ENCODE assay signal across 9 mouse cellular contexts in the genomic region with DNA sequence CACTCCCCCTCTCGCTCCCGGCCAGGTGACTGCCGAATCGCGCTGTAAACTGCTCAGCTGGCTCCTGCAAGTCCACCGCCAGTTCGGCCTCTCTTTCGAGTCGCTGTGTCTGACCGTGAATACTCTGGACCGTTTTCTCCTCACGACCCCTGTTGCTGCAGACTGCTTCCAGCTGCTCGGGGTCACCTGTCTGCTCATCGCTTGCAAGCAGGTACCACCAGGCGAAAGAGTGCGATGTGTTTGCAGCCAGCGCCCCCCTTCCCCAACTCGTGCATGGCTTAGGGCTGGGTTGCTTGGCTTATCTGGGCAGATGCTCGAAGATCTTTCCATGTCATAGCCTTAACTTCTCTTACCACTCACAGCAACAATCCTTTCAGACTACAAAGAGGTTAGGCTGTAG. TPM values are rescaled to one million over a fixed set of nuclear protein-coding genes. Genes with fewer than 3 reads are reported as not detected.
DNase-seq lines count a peak whose midpoint lies in the region; ATAC-seq lines count a peak whose summit lies in the region.
"Had no signal": no experiment of that assay in that cellular context is flagged by ENCODE, and none has a peak within 500 bp of the region (broad histone marks: within the 10 kb centered on the region; RNA-seq: fewer than 3 reads in every experiment).

No protein-coding gene starts in this region.

- no peaks in the 10 kb centered on the region for H3K9me3 ChIP-seq in liver, embryonic 12.5 days (replicated peaks)
- no peaks in the 10 kb centered on the region for H3K9me3 ChIP-seq in stomach, embryonic 15.5 days

- no peaks in the 10 kb centered on the region for H3K36me3 ChIP-seq in liver, embryonic 12.5 days
- H3K36me3 ChIP-seq in stomach, embryonic 15.5 days: no peaks in the 10 kb centered on the region

- H3K27ac ChIP-seq in liver, embryonic 12.5 days: no peak overlapping the region
- H3K27ac ChIP-seq in stomach, embryonic 15.5 days: no peak overlapping the region

- 4% methylated on average over 19 of the region's 19 CpGs for WGBS in liver, embryonic 12.5 days (ENCODE audit: insufficient replicate concordance)
- under 1% methylated on average over 19 of the region's 19 CpGs for WGBS in stomach, embryonic 15.5 days

- peak overlapping the region; percentile 82 for H3K4me2 ChIP-seq in liver, embryonic 12.5 days
- H3K4me2 ChIP-seq in stomach, embryonic 15.5 days: peak overlapping the region; percentile 99

- DNase-seq in cerebellum, postnatal 10 days: peak; percentile 22 to 35
- DNase-seq in cerebellum, adult 18-20 months: no peak
- DNase-seq in thymus, postnatal 14 days: peak; percentile 15
- DNase-seq in thymus, postnatal 0 days (ENCODE audit: low spot score): no peak
- DNase-seq in urinary bladder, postnatal 14 days (ENCODE audit: low spot score): no peak
- DNase-seq in adrenal gland, postnatal 10 days: no peak

- H3K27me3 ChIP-seq in liver, embryonic 12.5 days (replicated peaks): peaks cover 94% of the 10 kb centered on the region
- peaks cover 80% of the 10 kb centered on the region for H3K27me3 ChIP-seq in stomach, embryonic 15.5 days (replicated peaks)

- H3K4me3 ChIP-seq in liver, embryonic 12.5 days: peak overlapping the region; percentile 0; the same call in 1 of the 2 replicates
- peak overlapping the region; percentile 51 for H3K4me3 ChIP-seq in stomach, embryonic 15.5 days (replicated peaks)
- H3K4me3 ChIP-seq: erythroblast, embryonic 14.5 days had no signal

- H3K9ac ChIP-seq in liver, embryonic 12.5 days: no peak overlapping the region
- no peak overlapping the region for H3K9ac ChIP-seq in stomach, embryonic 15.5 days

- H3K4me1 ChIP-seq in liver, embryonic 12.5 days: peaks cover 23% of the 10 kb centered on the region
- H3K4me1 ChIP-seq in stomach, embryonic 15.5 days: peaks cover 36% of the 10 kb centered on the region

- ATAC-seq in liver, embryonic 12.5 days: no peak
- ATAC-seq in stomach, embryonic 15.5 days (ENCODE audit: insufficient read depth, low FRiP score, low read depth): no peak

RNA-seq across cellular contexts. Expression of a gene that starts 1.3 kb away (rescaled TPM):
- polyA plus RNA-seq in thymus, postnatal 0 days (2015; fragmentation: Nextera tagmentation; extraction: Ambion mirVana): 1.2 TPM in 2 replicates
- polyA plus RNA-seq in liver, embryonic 12.5 days (2016; fragmentation: Nextera tagmentation; extraction: Ambion mirVana): 0.11 and 0.22 TPM in 2 replicates
- 0.50 and 0.67 TPM in 2 replicates for polyA plus RNA-seq in stomach, embryonic 15.5 days (2015; fragmentation: Nextera tagmentation; extraction: Ambion mirVana)
- total RNA-seq in adrenal gland, postnatal 10 days (2021): 1 to 10 TPM in 1 of 2 experiments, under 1 TPM in 1; 0.30 to 1.2 TPM
- polyA plus RNA-seq: erythroblast, embryonic 14.5 days had no signal

RNA-seq across cellular contexts. Expression of a gene that starts 4.8 kb away (rescaled TPM):
- 0.20 and 0.28 TPM in 2 replicates for polyA plus RNA-seq in thymus, postnatal 0 days (2015; fragmentation: Nextera tagmentation; extraction: Ambion mirVana)
- polyA plus RNA-seq in liver, embryonic 12.5 days (2016; fragmentation: Nextera tagmentation; extraction: Ambion mirVana): not detected in 2 replicates
- polyA plus RNA-seq in stomach, embryonic 15.5 days (2015; fragmentation: Nextera tagmentation; extraction: Ambion mirVana): 0.21 and 0.35 TPM in 2 replicates
- total RNA-seq in adrenal gland, postnatal 10 days (2021): not detected
- polyA plus RNA-seq: erythroblast, embryonic 14.5 days had no signal

RNA-seq across cellular contexts. Expression of a gene that starts 46.0 kb away (rescaled TPM):
- 0.21 and 0.22 TPM in 2 replicates for polyA plus RNA-seq in thymus, postnatal 0 days (2015; fragmentation: Nextera tagmentation; extraction: Ambion mirVana)
- not detected in 2 replicates for polyA plus RNA-seq in liver, embryonic 12.5 days (2016; fragmentation: Nextera tagmentation; extraction: Ambion mirVana)
- polyA plus RNA-seq in stomach, embryonic 15.5 days (2015; fragmentation: Nextera tagmentation; extraction: Ambion mirVana): not detected in 2 replicates
- total RNA-seq in adrenal gland, postnatal 10 days (2021): not detected
- polyA plus RNA-seq: erythroblast, embryonic 14.5 days had no signal

RNA-seq across cellular contexts. Expression of a gene that starts 57.3 kb away (rescaled TPM):
- 20.6 and 22.4 TPM in 2 replicates for polyA plus RNA-seq in thymus, postnatal 0 days (2015; fragmentation: Nextera tagmentation; extraction: Ambion mirVana)
- 17.3 and 17.5 TPM in 2 replicates for polyA plus RNA-seq in liver, embryonic 12.5 days (2016; fragmentation: Nextera tagmentation; extraction: Ambion mirVana)
- polyA plus RNA-seq in stomach, embryonic 15.5 days (2015; fragmentation: Nextera tagmentation; extraction: Ambion mirVana): 137 and 143 TPM in 2 replicates
- total RNA-seq in adrenal gland, postnatal 10 days (2021): 10 to 100 TPM; 66.0 to 77.3 TPM
- polyA plus RNA-seq: erythroblast, embryonic 14.5 days had no signal

Comparison
In these comparisons a context has a peak if more than half of its experiments do, and no peak if none do; other contexts are left out.
1. DNase-seq: peak in cerebellum, postnatal 10 days (2 of 2) and thymus, postnatal 14 days (single experiment); none in cerebellum, adult 18-20 months (0 of 2), thymus, postnatal 0 days (single experiment), urinary bladder, postnatal 14 days (single experiment) and adrenal gland, postnatal 10 days (single experiment).